Mouse (Mus musculus) kidney, postnatal 14 days (tissue): ENCODE data around the gene Iqcb1.
"Not testable (repeated sequence)": the region's sequence is repeated elsewhere in the genome, so short reads cannot be mapped to it uniquely, and the experiment has no call there.

ENCODE experiments used
- DNase-seq: peaks from one replicate; pipeline ENCODE4 v3.0.0; 2022; ENCODE audit warnings: mixed read lengths

Iqcb1 gene

GRCm38 (mm10) chr16:36828054-36828786 is at the start of gene Iqcb1:
Iqcb1 (plus strand) TSS chr16:36828385.
- peak; percentile 90 for DNase-seq

- no peak for DNase-seq
Measured at GRCm38 (mm10) chr16:36784146-36784545, 44.0 kb upstream of the Iqcb1 start.

GRCm38 (mm10) chr16:36784594-36785313 is 43.4 kb upstream of the Iqcb1 start, which contains the start of gene Slc15a2:
Slc15a2 (minus strand) TSS chr16:36784962.
- DNase-seq = peak; percentile 51

- DNase-seq = peak; percentile 34
Measured at GRCm38 (mm10) chr16:36786466-36786865, 41.7 kb upstream of the Iqcb1 start.

GRCm38 (mm10) chr16:36790166-36790565 is 38.0 kb upstream of the Iqcb1 start:
- DNase-seq = no peak

GRCm38 (mm10) chr16:36794976-36795375 is 33.2 kb upstream of the Iqcb1 start:
- DNase-seq = no peak

- DNase-seq = no peak
Measured at GRCm38 (mm10) chr16:36798334-36798733, 29.9 kb upstream of the Iqcb1 start.

- DNase-seq = no peak
Measured at GRCm38 (mm10) chr16:36802361-36802760, 25.8 kb upstream of the Iqcb1 start.

- peak; percentile 27 for DNase-seq
Measured at GRCm38 (mm10) chr16:36808616-36809015, 19.6 kb upstream of the Iqcb1 start.

GRCm38 (mm10) chr16:36813680-36814079 is 14.5 kb upstream of the Iqcb1 start:
- no peak for DNase-seq

GRCm38 (mm10) chr16:36816916-36817315 is 11.3 kb upstream of the Iqcb1 start:
- no peak for DNase-seq

- peak; percentile 89 for DNase-seq
Measured at GRCm38 (mm10) chr16:36817321-36817926, 10.8 kb upstream of the Iqcb1 start.

GRCm38 (mm10) chr16:36820016-36820415 is 8.2 kb upstream of the Iqcb1 start:
- no peak for DNase-seq

GRCm38 (mm10) chr16:36820747-36821146 is 7.4 kb upstream of the Iqcb1 start:
- DNase-seq = no peak

GRCm38 (mm10) chr16:36821474-36821873 is 6.7 kb upstream of the Iqcb1 start:
- no peak for DNase-seq

- DNase-seq = peak; percentile 7
Measured at GRCm38 (mm10) chr16:36827611-36828053, 553 bp upstream of the Iqcb1 start.

- no peak for DNase-seq
Measured at GRCm38 (mm10) chr16:36828820-36829219, 635 bp downstream of the Iqcb1 start.

GRCm38 (mm10) chr16:36846894-36847293 is 18.7 kb downstream of the Iqcb1 start:
- not testable (repeated sequence) for DNase-seq

- DNase-seq = no peak
Measured at GRCm38 (mm10) chr16:36851202-36851601, 23.0 kb downstream of the Iqcb1 start.

- no peak for DNase-seq
Measured at GRCm38 (mm10) chr16:36863585-36863984, 35.4 kb downstream of the Iqcb1 start.

GRCm38 (mm10) chr16:36869442-36869841 is 41.3 kb downstream of the Iqcb1 start:
- no peak for DNase-seq

GRCm38 (mm10) chr16:36874583-36875275 is 46.5 kb downstream of the Iqcb1 start, which contains the start of the genes Eaf2 and Golgb1:
Eaf2 (minus strand) TSS chr16:36875003.
Golgb1 (plus strand) TSS chr16:36875140.
- peak; percentile 98 for DNase-seq
